Mouse (Mus musculus): ENCODE results near the gene Gm1043. TPM values are rescaled to one million over a fixed set of nuclear protein-coding genes. Genes with fewer than 3 reads are reported as not detected.

Gm1043 gene
- polyA plus RNA-seq, 1 experiment from 2014 or later = 0.33 TPM

DNA sequence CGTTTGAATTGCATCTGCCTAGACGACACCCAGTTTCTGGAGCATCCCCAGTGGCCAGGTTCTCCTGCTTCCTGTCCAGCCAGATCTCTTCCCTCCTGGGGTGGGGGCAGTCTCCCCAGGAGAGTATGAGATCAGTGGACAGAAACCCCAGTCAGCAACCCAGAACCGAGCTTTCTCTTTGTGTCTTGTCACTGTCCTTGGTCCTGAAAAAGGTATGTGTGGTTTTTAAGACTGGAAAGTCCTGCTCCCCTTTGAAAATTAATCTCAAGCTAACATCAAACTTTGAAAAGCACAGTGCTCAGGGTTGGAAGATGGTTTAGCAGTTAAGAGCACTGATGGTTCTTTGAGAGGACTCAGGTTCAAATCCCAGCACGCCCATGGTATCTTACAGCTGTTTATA, 46.7 kb downstream of the Gm1043 start:
- 60% methylated on average over 4 of the region's 4 CpGs for WGBS
- H3K27ac ChIP-seq (replicated peaks) = no peak overlapping the region
- ATAC-seq (ENCODE audit: low FRiP score, low read depth) = no peak
- no peaks in the 10 kb centered on the region for H3K4me1 ChIP-seq
- H3K36me3 ChIP-seq = no peaks in the 10 kb centered on the region
- H3K9ac ChIP-seq (replicated peaks) = no peak overlapping the region
- no peaks in the 10 kb centered on the region for H3K9me3 ChIP-seq
- H3K4me2 ChIP-seq (replicated peaks) = no peak overlapping the region
- H3K4me3 ChIP-seq = no peak overlapping the region
- H3K27me3 ChIP-seq = no peaks in the 10 kb centered on the region

DNA sequence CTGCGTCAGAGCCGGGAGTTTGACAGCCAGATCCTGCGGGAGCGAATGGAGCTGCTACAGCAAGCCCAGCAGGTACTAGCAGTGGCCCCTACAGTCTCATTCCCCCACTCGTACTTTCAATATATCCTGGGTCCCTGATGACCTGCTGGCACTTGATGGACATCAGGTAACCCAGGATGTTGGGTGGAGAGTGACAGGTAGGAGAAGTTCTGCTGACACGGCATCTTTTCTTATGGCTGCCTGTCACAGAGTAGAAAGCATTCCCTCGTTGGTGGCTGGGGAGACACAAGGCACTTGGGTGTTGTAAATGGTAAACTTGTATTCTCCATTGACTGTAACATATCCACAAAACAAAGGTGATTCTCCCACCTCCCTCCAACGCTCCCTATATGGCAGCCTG, 56.6 kb downstream of the Gm1043 start:
- ATAC-seq (ENCODE audit: low FRiP score, low read depth) = no peak
- Histone ChIP-seq H3K27me3 (no peaks in the 10 kb centered on the region; the same call in 1 of the 2 replicates), H3K4me2 (replicated peaks) (no peak overlapping the region), H3K9me3 (no peaks in the 10 kb centered on the region), H3K9ac (replicated peaks) (no peak overlapping the region), H3K27ac (replicated peaks) (no peak overlapping the region), H3K4me3 (no peak overlapping the region), H3K36me3 (no peaks in the 10 kb centered on the region), H3K4me1 (no peaks in the 10 kb centered on the region)
- WGBS = 77% methylated on average over 8 of the region's 8 CpGs

DNA sequence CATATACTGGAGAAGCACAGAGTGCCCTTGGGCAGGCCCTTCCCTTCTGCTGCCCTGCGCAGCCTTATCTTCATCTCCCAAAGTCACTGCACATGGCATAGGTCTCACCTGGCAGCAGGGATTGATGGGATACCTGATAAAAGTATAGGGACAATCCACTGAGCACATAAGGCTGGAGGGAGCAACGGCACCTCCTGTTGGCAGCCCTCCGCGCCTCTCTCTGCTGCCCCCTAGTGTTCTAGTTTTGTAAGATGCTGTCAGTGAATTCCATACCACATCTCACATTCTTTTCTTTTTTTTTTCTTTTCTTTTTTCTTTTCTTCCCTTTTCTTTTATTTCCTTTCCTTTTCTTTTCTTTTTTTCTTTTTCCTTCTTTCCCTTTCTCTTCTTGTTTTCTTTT, 62.4 kb downstream of the Gm1043 start:
- Histone ChIP-seq H3K4me3 (no peak overlapping the region), H3K4me1 (no peaks in the 10 kb centered on the region), H3K9ac (replicated peaks) (no peak overlapping the region), H3K27me3 (no peaks in the 10 kb centered on the region; the same call in none of the 2 replicates), H3K4me2 (replicated peaks) (no peak overlapping the region), H3K27ac (replicated peaks) (no peak overlapping the region), H3K36me3 (no peaks in the 10 kb centered on the region), H3K9me3 (no peaks in the 10 kb centered on the region)
- no peak for ATAC-seq (ENCODE audit: low FRiP score, low read depth)
- 17% methylated on average over 4 of the region's 4 CpGs for WGBS

DNA sequence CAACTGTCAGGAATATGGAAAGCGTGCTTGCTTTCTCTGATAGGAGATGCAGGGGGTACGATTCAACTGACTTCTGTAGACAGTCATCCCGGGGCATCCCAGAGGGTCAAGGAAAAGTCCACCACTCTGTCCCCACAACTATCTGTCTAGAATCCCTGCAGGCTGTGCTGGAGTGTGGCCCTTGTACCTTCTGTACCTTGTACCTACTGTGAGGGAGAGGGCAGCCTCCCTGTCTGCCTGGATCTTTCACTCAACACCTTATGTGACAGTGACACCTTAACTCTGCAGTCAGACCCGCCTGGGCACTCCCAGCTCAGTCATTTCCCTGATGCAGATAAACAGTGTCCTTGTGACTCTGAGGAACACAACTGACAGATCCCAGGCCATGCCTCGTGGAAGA, 65.5 kb downstream of the Gm1043 start:
- no peaks in the 10 kb centered on the region for H3K4me1 ChIP-seq
- no peaks in the 10 kb centered on the region for H3K9me3 ChIP-seq
- no peak overlapping the region for H3K4me2 ChIP-seq (replicated peaks)
- no peak for ATAC-seq (ENCODE audit: low FRiP score, low read depth)
- no peak overlapping the region for H3K27ac ChIP-seq (replicated peaks)
- WGBS = 81% methylated on average over 5 of the region's 5 CpGs
- no peaks in the 10 kb centered on the region for H3K36me3 ChIP-seq
- H3K27me3 ChIP-seq = no peaks in the 10 kb centered on the region; the same call in none of the 2 replicates
- H3K9ac ChIP-seq (replicated peaks) = no peak overlapping the region
- no peak overlapping the region for H3K4me3 ChIP-seq

DNA sequence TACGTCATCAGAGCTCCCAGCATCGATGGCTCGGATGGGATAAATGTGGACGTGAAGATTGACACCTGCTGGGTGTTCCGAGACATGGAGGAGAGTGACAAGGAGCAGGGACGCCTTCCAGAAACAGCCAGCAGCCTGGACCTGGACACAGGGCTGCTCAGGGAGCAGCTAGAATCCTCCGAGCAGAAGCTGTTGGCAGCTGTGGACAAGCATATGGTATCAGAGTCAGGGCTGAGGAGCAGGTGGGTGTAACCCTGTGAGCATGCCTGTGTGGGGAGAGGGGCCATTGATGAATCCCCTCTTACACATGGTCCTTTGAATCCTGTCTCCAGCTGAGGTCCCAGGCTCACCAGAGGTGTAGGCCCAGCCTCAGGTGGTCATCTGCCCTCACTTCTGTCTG, 69.3 kb downstream of the Gm1043 start:
- Histone ChIP-seq H3K4me3 (no peak overlapping the region), H3K9ac (replicated peaks) (no peak overlapping the region), H3K4me1 (no peaks in the 10 kb centered on the region), H3K9me3 (no peaks in the 10 kb centered on the region), H3K4me2 (replicated peaks) (no peak overlapping the region), H3K27me3 (peaks cover 4% of the 10 kb centered on the region), H3K36me3 (no peaks in the 10 kb centered on the region), H3K27ac (replicated peaks) (no peak overlapping the region)
- ATAC-seq (ENCODE audit: low FRiP score, low read depth) = no peak
- WGBS = 80% methylated on average over 7 of the region's 7 CpGs

DNA sequence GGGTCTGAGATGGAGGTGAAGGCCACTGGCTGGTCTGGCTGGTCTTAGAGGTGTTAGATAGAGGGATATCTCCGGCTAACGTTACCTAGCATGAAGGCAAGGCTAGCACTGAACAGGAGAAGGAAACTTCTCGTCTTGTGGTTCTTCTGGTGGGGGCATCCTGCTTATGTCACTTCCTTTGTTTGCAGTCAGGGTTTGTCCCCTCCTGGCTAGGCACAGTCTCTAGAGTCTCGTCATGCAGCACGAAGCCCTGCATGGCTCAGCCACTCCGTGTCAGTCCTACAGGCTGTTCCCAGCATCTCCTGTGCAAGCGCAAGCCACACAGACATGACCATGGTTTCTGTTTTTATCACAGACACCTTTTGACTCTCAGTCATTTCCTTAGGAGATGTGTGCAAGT, 73.2 kb downstream of the Gm1043 start:
- ATAC-seq (ENCODE audit: low FRiP score, low read depth) = no peak
- H3K9ac ChIP-seq (replicated peaks) = no peak overlapping the region
- H3K36me3 ChIP-seq = no peaks in the 10 kb centered on the region
- H3K9me3 ChIP-seq = no peaks in the 10 kb centered on the region
- peaks cover 7% of the 10 kb centered on the region for H3K4me1 ChIP-seq
- H3K27ac ChIP-seq (replicated peaks) = no peak overlapping the region
- no peak overlapping the region for H3K4me2 ChIP-seq (replicated peaks)
- H3K27me3 ChIP-seq = peaks cover 43% of the 10 kb centered on the region
- 87% methylated on average over 7 of the region's 7 CpGs for WGBS
- H3K4me3 ChIP-seq = no peak overlapping the region

DNA sequence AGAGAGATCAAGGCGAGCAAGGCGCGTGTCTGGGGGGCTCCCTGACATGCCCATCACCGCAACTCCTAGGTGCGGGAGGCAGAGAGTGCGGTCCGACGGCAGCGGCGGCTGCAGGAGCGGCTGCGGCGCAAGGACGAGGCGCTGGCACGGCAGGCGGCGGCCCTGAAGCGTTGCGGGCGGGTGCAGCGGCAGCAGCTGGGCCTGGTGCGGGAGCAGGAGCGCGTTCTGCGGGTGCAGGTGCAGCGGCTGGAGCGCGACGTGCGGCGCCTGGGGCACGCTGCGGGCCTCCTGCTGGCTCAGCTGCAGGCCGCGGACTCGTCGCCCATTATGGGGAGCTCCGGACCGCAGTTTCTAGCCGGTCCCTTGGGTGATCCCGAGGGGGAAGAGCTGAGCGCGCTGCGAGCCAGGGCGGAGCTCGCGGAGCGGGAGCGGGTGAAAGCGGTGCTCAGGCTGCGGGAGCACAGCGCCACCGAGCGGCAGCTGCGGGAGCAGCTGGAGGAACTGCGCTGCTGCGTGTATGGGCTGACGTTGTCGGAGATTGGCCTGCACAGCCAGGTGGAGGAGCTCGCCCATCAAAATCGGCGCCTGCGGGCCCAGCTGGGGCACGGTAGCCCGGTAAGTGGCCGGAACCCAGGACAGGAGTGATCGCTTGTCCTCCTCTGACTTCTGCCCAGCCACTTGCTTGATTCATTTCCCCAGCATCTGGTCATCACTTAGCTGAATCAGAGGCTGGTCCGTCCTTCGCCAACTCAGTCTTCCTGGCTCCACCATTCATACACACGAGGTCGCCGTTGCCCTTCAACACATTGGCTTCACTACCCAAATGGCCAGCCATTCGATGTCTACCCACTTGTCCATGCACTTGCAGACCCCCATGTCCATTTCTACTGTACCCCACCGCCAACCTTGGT, 78.0 kb downstream of the Gm1043 start:
- H3K4me2 ChIP-seq (replicated peaks) = peak overlapping the region; percentile 74
- H3K4me1 ChIP-seq = peaks cover 11% of the 10 kb centered on the region
- WGBS = 10% methylated on average over 54 of the region's 75 CpGs
- peaks cover 67% of the 10 kb centered on the region for H3K27me3 ChIP-seq
- H3K4me3 ChIP-seq = peak overlapping the region; percentile 48
- peak overlapping the region; percentile 55 for H3K9ac ChIP-seq (replicated peaks)
- ATAC-seq (ENCODE audit: low FRiP score, low read depth) = peak; percentile 89
- H3K27ac ChIP-seq (replicated peaks) = no peak overlapping the region; the same call in 1 of the 2 replicates
- H3K36me3 ChIP-seq = no peaks in the 10 kb centered on the region
- no peaks in the 10 kb centered on the region for H3K9me3 ChIP-seq

DNA sequence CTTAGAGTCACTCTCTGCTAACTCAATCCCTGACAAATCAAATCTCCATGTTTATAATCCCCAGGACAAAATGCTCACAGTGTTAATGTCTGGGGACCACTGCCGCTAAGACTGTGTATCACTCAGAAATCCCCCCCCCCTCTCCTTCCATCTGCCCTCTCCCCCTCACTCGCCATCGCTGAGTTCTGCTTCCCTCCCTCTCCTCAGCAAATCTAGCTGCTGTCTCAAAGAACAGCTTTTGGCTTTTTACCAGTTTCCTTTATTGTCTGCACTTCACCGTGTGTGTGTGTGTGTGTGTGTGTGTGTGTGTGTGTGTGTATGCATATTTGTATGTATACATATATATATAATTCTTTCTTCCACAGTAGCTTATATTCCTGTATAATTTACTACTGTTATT, 91.3 kb downstream of the Gm1043 start:
- H3K9ac ChIP-seq (replicated peaks) = no peak overlapping the region
- H3K36me3 ChIP-seq = no peaks in the 10 kb centered on the region
- H3K9me3 ChIP-seq = no peaks in the 10 kb centered on the region
- no peak overlapping the region for H3K4me3 ChIP-seq
- peaks cover 10% of the 10 kb centered on the region; the same call in 1 of the 2 replicates for H3K27me3 ChIP-seq
- WGBS = 46% methylated on average over 4 of the region's 4 CpGs
- H3K4me2 ChIP-seq (replicated peaks) = no peak overlapping the region
- no peak overlapping the region for H3K27ac ChIP-seq (replicated peaks)
- ATAC-seq (ENCODE audit: low FRiP score, low read depth) = no peak
- H3K4me1 ChIP-seq = no peaks in the 10 kb centered on the region

DNA sequence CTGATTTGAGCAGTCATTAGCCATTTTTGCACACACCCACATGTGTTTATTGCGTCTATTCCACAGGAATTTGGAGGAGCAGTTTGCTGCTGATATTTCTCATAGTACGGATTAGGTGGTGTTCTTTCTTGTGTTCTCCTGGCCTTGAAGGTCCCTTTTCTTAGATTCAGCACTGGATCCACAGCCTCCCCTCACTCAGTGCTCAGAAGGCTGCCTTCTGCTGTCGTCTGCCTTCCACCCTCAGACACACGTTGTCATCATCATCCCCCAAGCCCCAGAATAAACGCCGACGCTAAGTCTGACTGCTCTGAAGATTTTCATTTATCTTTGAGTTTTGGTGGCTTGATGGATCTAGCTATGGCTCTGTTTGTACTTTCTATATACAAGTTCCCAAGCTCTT, 91.9 kb downstream of the Gm1043 start:
- Histone ChIP-seq H3K4me3 (no peak overlapping the region), H3K9ac (replicated peaks) (no peak overlapping the region), H3K4me1 (no peaks in the 10 kb centered on the region), H3K27ac (replicated peaks) (no peak overlapping the region), H3K4me2 (replicated peaks) (no peak overlapping the region), H3K27me3 (peaks cover 10% of the 10 kb centered on the region; the same call in 1 of the 2 replicates), H3K36me3 (no peaks in the 10 kb centered on the region), H3K9me3 (no peaks in the 10 kb centered on the region)
- WGBS = 82% methylated on average over 7 of the region's 7 CpGs
- ATAC-seq (ENCODE audit: low FRiP score, low read depth) = no peak

DNA sequence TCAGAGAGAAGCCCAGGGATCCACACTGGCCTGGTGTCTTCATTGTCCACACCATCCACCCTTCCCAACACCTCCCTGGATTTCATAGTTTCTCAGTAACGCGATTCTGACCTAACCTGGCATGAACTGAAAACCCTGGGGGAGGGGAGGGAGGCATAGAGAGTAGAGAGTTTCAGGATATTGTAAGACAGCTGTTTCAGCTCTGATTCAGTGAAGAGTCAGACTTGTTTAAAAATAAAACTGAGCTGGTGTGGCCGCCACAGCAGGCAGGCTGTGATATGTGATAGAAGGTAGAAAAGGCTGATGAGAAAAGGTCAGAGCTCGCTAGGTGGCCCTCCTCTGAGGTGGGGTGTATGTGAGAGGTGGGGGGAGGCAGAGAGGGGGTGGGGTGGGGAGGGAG, 93.6 kb downstream of the Gm1043 start:
- no peak overlapping the region for H3K4me2 ChIP-seq (replicated peaks)
- no peak for ATAC-seq (ENCODE audit: low FRiP score, low read depth)
- no peak overlapping the region for H3K9ac ChIP-seq (replicated peaks)
- H3K4me1 ChIP-seq = no peaks in the 10 kb centered on the region
- H3K9me3 ChIP-seq = no peaks in the 10 kb centered on the region
- no peaks in the 10 kb centered on the region for H3K36me3 ChIP-seq
- no peak overlapping the region for H3K27ac ChIP-seq (replicated peaks)
- H3K27me3 ChIP-seq = 0 out of 2 replicates have a peak, but pooled peaks cover 4% of the 10 kb centered on the region
- H3K4me3 ChIP-seq = no peak overlapping the region
- 70% methylated on average over 4 of the region's 4 CpGs for WGBS

DNA sequence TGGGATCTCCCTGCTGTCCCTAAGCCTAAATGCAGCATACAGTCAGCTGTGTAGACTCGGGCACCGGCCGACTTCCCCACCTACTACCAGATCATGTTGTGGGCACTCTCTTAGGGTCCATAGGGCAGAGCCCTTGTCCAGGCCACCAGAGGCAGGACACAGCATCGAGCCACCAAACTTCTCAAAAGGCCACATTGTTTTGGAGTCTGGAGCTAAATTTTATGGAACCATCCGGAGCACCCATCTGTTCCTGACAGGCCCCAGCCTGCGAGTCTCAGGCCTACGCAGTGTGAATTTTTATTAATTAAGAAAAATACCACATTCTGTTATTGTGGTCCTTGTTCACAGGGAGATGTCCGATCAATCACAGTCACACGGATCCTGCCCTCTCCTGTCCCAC, 94.7 kb downstream of the Gm1043 start:
- Histone ChIP-seq H3K36me3 (no peaks in the 10 kb centered on the region), H3K4me1 (no peaks in the 10 kb centered on the region), H3K9me3 (no peaks in the 10 kb centered on the region), H3K4me3 (no peak overlapping the region), H3K9ac (replicated peaks) (no peak overlapping the region), H3K4me2 (replicated peaks) (no peak overlapping the region), H3K27me3 (no peaks in the 10 kb centered on the region), H3K27ac (replicated peaks) (no peak overlapping the region)
- 94% methylated on average over 9 of the region's 9 CpGs for WGBS
- no peak for ATAC-seq (ENCODE audit: low FRiP score, low read depth)

DNA sequence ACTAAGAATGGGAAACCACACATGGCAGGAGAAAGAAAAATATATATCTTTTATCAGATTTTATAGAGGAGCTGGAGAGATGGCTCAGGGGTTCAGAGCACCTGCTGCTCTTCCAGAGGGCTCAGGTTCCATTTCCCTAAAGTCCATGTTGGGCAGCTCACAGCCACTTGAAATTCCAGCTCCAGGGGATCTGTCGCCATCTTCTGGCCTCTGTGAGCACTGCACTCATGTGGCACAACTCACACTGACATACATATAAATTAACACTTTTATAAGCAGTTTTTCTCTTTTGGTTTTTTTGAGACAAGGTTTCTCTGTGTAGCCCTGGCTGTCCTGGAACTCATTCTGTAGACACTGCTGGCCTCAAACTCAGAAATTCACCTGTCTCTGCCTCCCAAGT, 95.5 kb downstream of the Gm1043 start:
- Histone ChIP-seq H3K9me3 (no peaks in the 10 kb centered on the region), H3K4me3 (no peak overlapping the region), H3K27ac (replicated peaks) (no peak overlapping the region), H3K36me3 (no peaks in the 10 kb centered on the region), H3K27me3 (no peaks in the 10 kb centered on the region), H3K9ac (replicated peaks) (no peak overlapping the region), H3K4me2 (replicated peaks) (no peak overlapping the region), H3K4me1 (no peaks in the 10 kb centered on the region)
- ATAC-seq (ENCODE audit: low FRiP score, low read depth) = no peak
- WGBS = 58% methylated on average over 1 of the region's 1 CpGs

Data from midbrain, embryonic 12.5 days (tissue).